Mouse (Mus musculus): ENCODE results near the gene Ptprc.

Gene Ptprc

DNA sequence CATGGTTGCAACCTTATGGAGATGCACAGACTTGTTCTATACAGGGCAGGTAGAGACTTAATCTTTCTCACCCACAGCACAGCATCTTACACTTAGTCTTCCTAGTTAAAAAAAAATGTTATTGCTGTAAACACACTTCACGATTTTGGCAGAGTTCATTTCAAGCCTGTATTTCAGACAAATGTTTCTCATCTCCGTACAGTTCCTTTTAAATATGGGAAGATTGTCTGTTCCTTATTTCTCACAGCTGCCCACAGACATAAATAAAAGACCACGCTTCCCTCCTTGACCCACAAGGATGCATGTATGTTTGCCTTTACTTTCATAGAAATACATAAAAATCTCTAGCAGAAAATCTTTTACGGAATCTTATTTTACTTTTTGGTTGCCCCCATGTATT is 22.4 kb downstream of the Ptprc start:
- no peak for DNase-seq (ENCODE audit: low spot score)

DNA sequence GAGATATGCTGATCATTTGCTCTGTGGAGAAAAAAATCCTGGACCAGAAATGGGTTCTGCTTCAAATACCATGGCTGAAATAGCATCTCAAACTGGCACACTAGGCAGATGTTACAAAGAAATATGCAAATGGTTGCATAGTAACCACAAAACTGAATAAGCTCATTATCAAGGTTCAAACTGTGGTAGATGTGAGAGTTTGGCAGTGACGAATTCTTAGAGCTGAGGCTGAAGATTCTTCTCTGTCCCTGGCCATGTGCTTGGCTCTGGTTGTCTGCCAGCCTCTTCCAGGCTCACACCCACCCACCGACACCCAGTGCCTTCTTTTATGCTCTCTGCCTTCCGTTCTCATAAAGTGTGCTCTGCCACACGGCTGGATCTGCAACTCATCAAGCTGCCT is 26.7 kb downstream of the Ptprc start:
- no peak for DNase-seq (ENCODE audit: low spot score)

DNA sequence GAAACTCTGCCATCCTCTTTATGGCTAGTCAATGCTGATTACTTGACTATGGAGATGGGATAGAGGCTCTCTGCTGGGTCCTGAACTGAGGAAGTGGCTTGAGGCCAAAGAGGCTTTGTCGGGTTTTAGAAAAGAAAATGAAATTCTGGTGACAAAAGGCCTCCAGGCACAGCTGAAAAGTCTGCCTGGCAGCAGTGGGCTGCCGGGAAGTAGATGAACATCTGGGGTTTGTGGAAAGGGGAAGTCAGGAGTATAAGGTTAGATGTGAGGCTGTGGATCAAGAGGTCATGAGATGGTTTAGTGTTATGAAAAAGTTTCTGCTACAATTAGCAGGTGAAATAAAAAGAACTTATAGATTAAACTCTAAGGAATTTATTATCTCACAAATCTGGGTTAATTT is 29.9 kb downstream of the Ptprc start:
- no peak for DNase-seq (ENCODE audit: low spot score)

- DNase-seq (ENCODE audit: low spot score): no peak
Measured at GRCm38 (mm10) chr1:138145148-138145547, 30.4 kb downstream of the Ptprc start.

- no peak for DNase-seq (ENCODE audit: low spot score)
Measured at GRCm38 (mm10) chr1:138144365-138144764, 31.1 kb downstream of the Ptprc start.

DNA sequence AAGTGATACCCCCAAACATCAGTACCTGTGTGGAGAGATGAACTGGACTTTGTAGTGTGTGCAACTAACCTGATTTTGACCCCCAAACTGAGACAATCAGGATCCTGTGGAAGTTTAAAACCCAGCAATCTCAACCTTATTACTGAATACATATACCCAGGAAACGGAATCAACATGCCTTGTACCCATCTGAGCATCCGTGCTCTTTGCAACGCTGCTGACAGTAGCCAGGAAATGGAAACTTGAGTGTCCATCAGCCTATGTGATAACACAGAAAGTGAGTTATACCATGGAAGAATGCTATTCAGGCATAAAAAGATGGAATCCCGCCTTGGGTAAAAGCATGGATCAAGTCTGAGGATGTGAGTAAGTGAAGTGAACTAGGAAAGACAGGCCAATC is 34.7 kb downstream of the Ptprc start:
- no peak for DNase-seq (ENCODE audit: low spot score)

DNA sequence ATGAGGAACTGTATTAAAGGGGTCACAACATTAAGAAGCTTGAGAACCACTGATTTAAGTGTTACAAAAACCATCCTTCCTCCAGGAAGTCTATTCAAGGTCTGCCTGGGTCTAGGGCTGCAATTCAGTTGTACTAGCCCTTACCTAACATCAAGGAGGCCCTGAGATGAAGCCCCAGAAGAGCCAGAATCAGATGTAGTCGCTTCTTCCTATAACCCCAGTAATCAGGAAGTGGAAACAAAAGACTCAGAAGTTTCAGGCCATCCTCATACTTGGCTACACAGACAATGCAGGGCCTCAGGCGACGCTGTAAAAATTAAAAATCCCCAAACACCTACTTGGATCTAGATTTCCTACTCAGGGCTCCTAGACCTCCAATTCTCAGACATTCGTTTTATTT is 37.8 kb downstream of the Ptprc start:
- DNase-seq (ENCODE audit: low spot score): no peak

DNA sequence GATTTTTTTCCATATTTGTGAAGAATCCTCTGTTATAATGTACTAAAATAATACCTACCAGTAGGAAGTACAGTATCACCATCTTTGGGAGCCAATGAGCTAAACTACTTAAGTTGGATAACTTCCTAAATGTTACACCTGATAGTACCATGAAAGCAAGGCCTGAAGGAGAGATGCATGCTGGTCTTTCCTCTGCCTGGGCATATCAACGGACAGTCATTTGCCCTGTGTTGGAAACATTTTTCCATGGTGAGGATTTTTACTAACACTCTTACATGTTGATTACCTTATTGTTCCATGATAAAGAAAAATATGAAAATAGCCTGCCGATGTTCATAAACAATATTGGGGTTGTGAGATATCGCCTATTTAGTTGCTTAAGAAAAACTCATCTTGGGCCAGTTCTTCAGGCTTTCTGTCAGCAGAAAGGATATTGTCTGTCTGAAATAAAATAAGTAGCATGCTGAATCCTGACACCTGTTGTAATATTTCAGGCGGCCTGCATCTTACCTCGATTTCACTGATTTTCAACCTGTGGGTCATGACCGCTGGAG is 38.4 kb downstream of the Ptprc start:
- DNase-seq (ENCODE audit: low spot score): no peak

DNA sequence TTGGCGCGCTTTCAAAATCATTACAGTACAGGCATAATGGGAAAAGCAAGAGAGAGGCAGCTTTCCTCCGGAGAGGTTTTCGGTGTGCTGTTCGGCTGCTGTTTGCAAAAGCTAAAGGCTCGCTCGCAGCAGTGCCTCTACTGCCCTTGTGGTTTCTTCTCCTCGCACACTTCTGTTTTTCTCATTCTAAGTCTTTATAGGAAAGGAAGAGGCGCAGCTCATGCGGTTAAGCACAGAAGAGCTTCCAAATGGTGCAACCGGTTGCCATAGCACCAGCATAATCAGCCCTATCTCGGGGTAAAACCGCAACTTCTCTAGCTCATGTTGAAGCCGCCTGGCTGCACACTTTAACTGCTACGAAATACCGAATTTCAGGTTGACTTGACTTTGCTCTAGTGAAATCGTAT is 39.1 kb downstream of the Ptprc start:
- DNase-seq (ENCODE audit: low spot score): peak; percentile 87

DNA sequence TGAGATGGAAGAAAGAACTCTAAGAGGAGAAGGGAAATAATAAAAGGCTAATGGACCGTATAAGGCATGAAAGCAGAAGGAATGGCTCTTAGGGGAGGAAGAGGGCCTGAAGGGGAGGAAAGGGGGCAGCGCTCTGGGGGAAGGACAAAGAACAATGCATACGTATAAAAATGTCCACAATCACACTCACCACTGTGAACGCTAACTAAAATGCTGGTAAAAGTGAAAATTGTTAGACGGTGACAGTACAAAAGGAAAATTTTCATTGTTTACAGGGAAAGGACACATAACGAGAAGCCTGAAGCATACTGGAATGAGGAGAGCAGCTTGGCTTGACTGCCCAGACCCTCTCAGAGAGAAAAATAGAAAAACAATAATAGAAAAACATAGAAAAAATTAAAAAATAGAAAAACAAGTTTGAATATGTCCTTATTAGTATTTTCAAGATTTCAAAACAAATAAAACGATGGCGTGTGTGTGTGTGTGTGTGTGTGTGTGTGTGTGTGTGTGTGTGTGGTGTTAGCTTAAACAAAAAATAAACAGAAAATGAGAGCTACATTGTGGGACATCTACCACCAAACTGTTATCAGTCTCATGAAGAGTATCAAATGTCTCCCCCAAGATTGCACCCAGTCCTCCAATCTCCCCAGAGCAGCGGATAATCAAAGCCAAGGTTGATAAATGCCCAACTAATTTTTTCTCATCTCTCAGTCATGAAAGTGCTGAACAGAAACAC is 39.7 kb downstream of the Ptprc start:
- no peak for DNase-seq (ENCODE audit: low spot score)

GRCm38 (mm10) chr1:138135117-138135516 is 40.4 kb downstream of the Ptprc start:
- DNase-seq (ENCODE audit: low spot score): no peak

- DNase-seq (ENCODE audit: low spot score): no peak
Measured at GRCm38 (mm10) chr1:138134324-138134723, 41.2 kb downstream of the Ptprc start.

- DNase-seq (ENCODE audit: low spot score): no peak
Measured at GRCm38 (mm10) chr1:138131739-138132138, 43.8 kb downstream of the Ptprc start.

DNA sequence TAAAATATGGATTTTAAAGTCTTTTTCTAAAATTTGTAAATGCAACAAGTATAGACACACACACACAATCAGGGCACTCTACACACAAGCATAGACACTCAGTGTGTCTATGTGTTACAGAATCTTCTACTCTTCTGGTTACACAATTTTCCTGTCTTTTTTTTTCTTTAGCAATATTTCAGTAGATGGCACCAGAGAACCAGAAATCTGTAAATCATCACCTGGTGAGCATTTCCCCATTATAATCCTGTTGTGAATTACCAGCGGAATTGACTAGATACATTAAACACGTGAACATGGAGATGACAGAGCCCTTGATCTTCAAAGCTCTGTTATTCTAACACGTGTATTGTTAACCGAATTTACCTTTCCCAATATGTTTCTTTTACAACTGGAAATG is 45.4 kb downstream of the Ptprc start:
- no peak for DNase-seq (ENCODE audit: low spot score)

DNA sequence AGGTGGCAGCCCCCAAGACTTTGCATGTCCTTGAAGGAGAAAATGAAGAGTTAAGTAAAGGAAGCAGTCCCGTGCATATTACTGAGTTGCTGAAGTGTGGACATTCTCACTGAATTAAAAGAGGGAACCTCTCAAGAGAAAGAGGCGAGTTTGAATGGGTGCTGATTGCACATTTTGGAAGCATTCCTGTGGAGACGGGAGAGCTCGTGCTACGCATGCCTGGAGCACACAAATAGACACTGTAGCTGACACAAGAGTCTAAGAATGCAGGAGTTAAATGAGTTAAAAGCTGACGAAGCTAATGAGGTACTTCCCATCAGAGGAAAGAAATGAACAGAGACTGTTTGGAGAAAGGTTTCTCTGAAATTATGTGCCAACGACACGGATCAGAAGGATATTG is 48.7 kb downstream of the Ptprc start:
- no peak for DNase-seq (ENCODE audit: low spot score)

DNA sequence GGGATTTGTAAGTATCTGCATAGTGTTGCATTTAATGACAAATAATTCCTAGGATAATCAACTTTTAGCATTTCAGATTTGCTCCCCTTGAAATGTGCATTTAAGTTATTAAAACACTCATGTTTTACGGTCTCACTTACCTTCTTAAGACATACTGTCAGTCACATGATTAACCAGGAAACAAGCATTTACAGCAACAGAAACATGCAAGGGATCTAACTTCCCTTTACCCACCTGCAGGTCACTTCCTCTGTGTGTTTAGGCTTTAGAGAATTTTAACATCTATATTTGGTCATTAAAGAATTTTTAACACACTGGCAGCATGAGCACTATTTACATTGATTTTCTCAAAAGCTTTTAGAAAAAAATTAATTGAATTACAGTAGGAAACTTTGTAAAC is 50.2 kb downstream of the Ptprc start:
- no peak for DNase-seq (ENCODE audit: low spot score)

DNA sequence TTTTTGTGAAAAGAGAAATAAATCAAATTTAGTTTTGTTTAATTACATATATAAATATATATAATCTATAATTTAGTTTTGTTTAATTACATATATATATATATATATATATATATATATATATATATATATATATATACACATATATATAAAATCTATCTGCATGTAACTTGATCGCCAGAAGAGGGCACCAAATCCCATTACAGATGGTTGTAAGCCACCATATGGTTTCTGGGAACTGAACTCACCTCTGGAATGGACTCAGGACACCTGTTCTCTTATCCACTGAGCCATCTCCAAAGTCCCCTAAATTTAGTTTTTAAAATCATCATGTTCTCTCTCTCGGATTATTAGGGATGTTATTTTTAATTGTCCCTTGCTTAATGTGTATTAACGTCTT is 51.6 kb downstream of the Ptprc start:
- no peak for DNase-seq (ENCODE audit: low spot score)

DNA sequence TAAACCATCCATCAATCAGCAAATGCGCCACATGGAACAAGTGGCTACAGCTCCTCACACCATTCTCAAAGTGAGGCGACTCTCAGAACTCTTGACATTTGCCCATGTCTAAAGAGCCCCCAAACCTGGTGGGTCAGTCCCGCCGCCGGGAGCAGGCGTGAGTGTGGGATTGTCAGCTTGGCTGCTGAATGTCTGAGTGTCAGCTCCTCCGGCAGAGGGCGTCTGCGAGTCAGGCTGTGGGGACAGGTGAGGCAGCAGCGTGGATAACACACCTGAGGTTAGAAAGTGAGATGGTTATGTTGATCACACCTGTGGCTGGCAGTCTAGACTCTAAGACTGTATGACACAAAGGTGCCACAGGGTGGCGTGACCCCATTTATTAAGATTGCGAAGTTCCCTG is 55.6 kb downstream of the Ptprc start:
- no peak for DNase-seq (ENCODE audit: low spot score)

DNA sequence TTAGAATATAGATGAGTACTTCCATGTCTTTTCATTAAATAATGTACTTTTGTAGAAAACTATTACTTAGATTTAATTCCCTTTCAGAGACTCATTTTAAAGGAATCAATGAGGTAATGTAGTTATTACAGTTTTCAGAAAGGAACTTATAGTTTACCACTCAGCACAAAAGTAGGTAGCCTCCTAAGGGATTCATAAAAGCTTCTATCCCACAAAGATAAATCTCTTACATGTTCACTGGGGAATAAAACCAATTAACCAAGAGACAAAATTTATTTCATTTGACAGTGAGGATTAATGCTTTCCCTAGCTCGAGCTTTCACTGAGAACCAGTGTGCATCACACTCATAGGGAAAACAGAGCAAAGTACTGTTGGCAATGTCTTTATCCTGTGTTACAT is 82.3 kb downstream of the Ptprc start:
- DNase-seq (ENCODE audit: low spot score): no peak

- DNase-seq (ENCODE audit: low spot score): no peak
Measured at GRCm38 (mm10) chr1:138085810-138086209, 89.7 kb downstream of the Ptprc start.

DNA sequence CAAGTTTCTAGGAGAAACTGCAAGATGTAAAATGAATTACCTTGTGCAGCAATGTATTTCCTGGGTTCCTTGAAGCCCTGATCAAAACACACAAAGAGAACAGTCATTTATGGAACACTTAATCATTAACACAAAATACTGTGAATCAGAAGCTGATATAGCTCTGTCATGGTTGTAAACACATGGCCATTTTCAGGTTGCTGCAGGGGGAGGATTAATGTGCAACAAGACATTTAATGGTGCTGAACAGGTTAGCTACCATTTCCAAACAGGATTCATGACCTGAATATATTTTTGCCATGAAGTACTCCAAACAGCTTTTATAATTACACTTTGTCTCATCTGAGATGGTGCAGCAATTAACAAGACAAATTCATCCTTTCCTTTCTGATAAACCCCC is 91.8 kb downstream of the Ptprc start:
- no peak for DNase-seq (ENCODE audit: low spot score)

GRCm38 (mm10) chr1:138080308-138080707 is 95.2 kb downstream of the Ptprc start:
- no peak for DNase-seq (ENCODE audit: low spot score)

- DNase-seq (ENCODE audit: low spot score): peak; percentile 83
Measured at GRCm38 (mm10) chr1:138044196-138044945, 131.1 kb downstream of the Ptprc start.

- no peak for DNase-seq (ENCODE audit: low spot score)
Measured at GRCm38 (mm10) chr1:138040556-138040955, 135.0 kb downstream of the Ptprc start.
